Mouse (Mus musculus): Measurements from ENCODE around the gene Unc45b. TPM values are rescaled to one million over a fixed set of nuclear protein-coding genes. Genes with fewer than 3 reads are reported as not detected.

Unc45b gene
- not detected for total RNA-seq (2023)

GRCm38 (mm10) chr11:82910250-82910649, at the start of gene Unc45b:
Gene Unc45b (plus strand): TSS chr11:82910550.

GRCm38 (mm10) chr11:82871031-82871446, 39.3 kb upstream of the Unc45b start, which contains the start of gene Rffl:
Gene Rffl (minus strand): TSS chr11:82871210.

GRCm38 (mm10) chr11:82890342-82890762, 20.0 kb upstream of the Unc45b start, which contains the start of gene Rad51d:
Gene Rad51d (minus strand): TSS chr11:82890614.

GRCm38 (mm10) chr11:82891936-82892335, 18.4 kb upstream of the Unc45b start, which contains the start of gene Fndc8:
Gene Fndc8 (plus strand): TSS chr11:82892124.

GRCm38 (mm10) chr11:82907651-82908607, 2.4 kb upstream of the Unc45b start, which contains the start of gene Nle1:
Gene Nle1 (minus strand): TSS chr11:82908411.

GRCm38 (mm10) chr11:82950736-82951481, 40.6 kb downstream of the Unc45b start, which contains the start of gene Slfn5:
Gene Slfn5 (plus strand): TSS chr11:82951349.

GRCm38 (mm10) chr11:82991469-82992166, 81.3 kb downstream of the Unc45b start, which contains the start of gene Slfn9:
Gene Slfn9 (minus strand): TSS chr11:82991830.

Other genes with a start within 250 kb of the Unc45b start
- gene Cct6b, start 146.2 kb upstream of the Unc45b start, total RNA-seq (2023) = 0.79 TPM
- 41.2 TPM for gene Zfp830, start 146.2 kb upstream of the Unc45b start, total RNA-seq (2023)
- 41.7 TPM for gene Lig3, start 129.4 kb upstream of the Unc45b start, total RNA-seq (2023)
- gene Rffl, start 39.3 kb upstream of the Unc45b start, total RNA-seq (2023) = 18.8 TPM
- 15.1 TPM for gene Rad51d, start 19.9 kb upstream of the Unc45b start, total RNA-seq (2023)
- gene Fndc8, start 18.4 kb upstream of the Unc45b start, total RNA-seq (2023) = not detected
- gene Nle1, start 2.1 kb upstream of the Unc45b start, total RNA-seq (2023) = 77.4 TPM
- 40.0 TPM for gene Slfn5, start 40.8 kb downstream of the Unc45b start, total RNA-seq (2023)
- gene Slfn9, start 81.3 kb downstream of the Unc45b start, total RNA-seq (2023) = 15.5 TPM
- 52.1 TPM for gene Slfn8, start 110.3 kb downstream of the Unc45b start, total RNA-seq (2023)
- 173 TPM for gene Slfn2, start 154.6 kb downstream of the Unc45b start, total RNA-seq (2023)
- 113 TPM for gene Slfn1, start 206.3 kb downstream of the Unc45b start, total RNA-seq (2023)